Mouse (Mus musculus) G1E-ER4 (cell line): ENCODE data around the gene Btnl9. TPM values are rescaled to one million over a fixed set of nuclear protein-coding genes. Genes with fewer than 3 reads are reported as not detected.

ENCODE experiments used
- GATA1 ChIP-seq: IDR thresholded peaks from one replicate; pipeline ENCODE4 v1.8.0; 2012; ENCODE audit warnings: low read length, inconsistent platforms
- polyA plus RNA-seq: library from polyadenylated mRNA; stranded (reverse); fragments of >175 nt; gene quantifications from 2 replicates; pipeline ENCODE4 v1.2.3, GENCODE M21; 2012

The Btnl9 gene
- polyA plus RNA-seq, 1 experiment: not detected

- no peak for TF ChIP-seq GATA1
Observed at GRCm38 (mm10) chr11:49189737-49190136, 2.8 kb upstream of the Btnl9 start.

GRCm38 (mm10) chr11:49187701-49188100 lies 742 bp upstream of the Btnl9 start:
- TF ChIP-seq GATA1: no peak

- TF ChIP-seq GATA1: no peak
Observed at GRCm38 (mm10) chr11:49186452-49186851, 507 bp downstream of the Btnl9 start.

GRCm38 (mm10) chr11:49183172-49183571 lies 3.8 kb downstream of the Btnl9 start:
- TF ChIP-seq GATA1: no peak

GRCm38 (mm10) chr11:49175345-49175744 lies 11.6 kb downstream of the Btnl9 start:
- TF ChIP-seq GATA1: no peak

- TF ChIP-seq GATA1: no peak
Observed at GRCm38 (mm10) chr11:49170576-49170975, 16.4 kb downstream of the Btnl9 start.

GRCm38 (mm10) chr11:49168839-49169611 lies 17.9 kb downstream of the Btnl9 start:
- no peak for TF ChIP-seq GATA1

GRCm38 (mm10) chr11:49156821-49157814 lies 29.8 kb downstream of the Btnl9 start:
- no peak for TF ChIP-seq GATA1

- no peak for TF ChIP-seq GATA1
Observed at GRCm38 (mm10) chr11:49154077-49154476, 32.9 kb downstream of the Btnl9 start, which contains the start of gene Olfr1394. Gene Olfr1394, plus strand, starts transcription at chr11:49154377.

GRCm38 (mm10) chr11:49141974-49142373 lies 45.0 kb downstream of the Btnl9 start, which contains the start of gene Olfr1395:
Gene Olfr1395, plus strand, starts transcription at chr11:49142274.
- no peak for TF ChIP-seq GATA1

GRCm38 (mm10) chr11:49124169-49124568 lies 62.8 kb downstream of the Btnl9 start:
- no peak for TF ChIP-seq GATA1

GRCm38 (mm10) chr11:49119635-49120034 lies 67.3 kb downstream of the Btnl9 start:
- no peak for TF ChIP-seq GATA1

Other genes starting within 250 kb of the Btnl9 start
- gene Psme2b, start 241.0 kb downstream of the Btnl9 start, polyA plus RNA-seq: 0.10 and 0.23 TPM in 2 replicates
- 0.02 and 0.03 TPM in 2 replicates for gene Olfr56, start 208.3 kb downstream of the Btnl9 start, polyA plus RNA-seq
- gene 9930111J21Rik1, start 207.8 kb downstream of the Btnl9 start, polyA plus RNA-seq: not detected in 2 replicates
- not detected in 2 replicates for gene Gm12185, start 194.9 kb downstream of the Btnl9 start, polyA plus RNA-seq
- 0.04 and 0.06 TPM in 2 replicates for gene Tgtp1, start 193.0 kb downstream of the Btnl9 start, polyA plus RNA-seq
- gene 9930111J21Rik2, start 135.9 kb downstream of the Btnl9 start, polyA plus RNA-seq: 0.01 and 0.02 TPM in 2 replicates
- gene Tgtp2, start 123.0 kb downstream of the Btnl9 start, polyA plus RNA-seq: 0.59 and 0.72 TPM in 2 replicates
- 0.44 and 0.90 TPM in 2 replicates for gene Ifi47, start 110.6 kb downstream of the Btnl9 start, polyA plus RNA-seq
- not detected in 2 replicates for gene Olfr1396, start 72.3 kb downstream of the Btnl9 start, polyA plus RNA-seq
- gene Olfr1395, start 44.9 kb downstream of the Btnl9 start, polyA plus RNA-seq: not detected in 2 replicates
- not detected in 2 replicates for gene Olfr1394, start 32.8 kb downstream of the Btnl9 start, polyA plus RNA-seq
- gene Zfp62, start 16.1 kb upstream of the Btnl9 start, polyA plus RNA-seq: 6.1 and 8.3 TPM in 2 replicates
- 44.7 and 51.8 TPM in 2 replicates for gene Mgat1, start 57.0 kb upstream of the Btnl9 start, polyA plus RNA-seq
- not detected in 2 replicates for gene Olfr1393, start 91.1 kb upstream of the Btnl9 start, polyA plus RNA-seq
- not detected in 2 replicates for gene Olfr1392, start 98.1 kb upstream of the Btnl9 start, polyA plus RNA-seq
- gene Olfr10, start 117.6 kb upstream of the Btnl9 start, polyA plus RNA-seq: not detected in 2 replicates
- gene Olfr1391, start 135.6 kb upstream of the Btnl9 start, polyA plus RNA-seq: not detected in 2 replicates
- not detected in 2 replicates for gene Olfr1390, start 148.0 kb upstream of the Btnl9 start, polyA plus RNA-seq
- not detected in 2 replicates for gene Olfr1389, start 235.9 kb upstream of the Btnl9 start, polyA plus RNA-seq
- 0.03 TPM in 1 of 2 replicates, not detected in the other for gene Olfr1388, start 249.5 kb upstream of the Btnl9 start, polyA plus RNA-seq